Mouse (Mus musculus) lung, postnatal 36 days (tissue): ENCODE measurements around the gene Gmnc.
A peak's percentile ranks its signal among the peaks of the same experiment; 100 is the strongest.

ENCODE experiments used
- DNase-seq: peaks from one replicate; pipeline ENCODE4 v3.0.0; 2022; ENCODE audit warnings: mixed read lengths

Gene Gmnc

DNA sequence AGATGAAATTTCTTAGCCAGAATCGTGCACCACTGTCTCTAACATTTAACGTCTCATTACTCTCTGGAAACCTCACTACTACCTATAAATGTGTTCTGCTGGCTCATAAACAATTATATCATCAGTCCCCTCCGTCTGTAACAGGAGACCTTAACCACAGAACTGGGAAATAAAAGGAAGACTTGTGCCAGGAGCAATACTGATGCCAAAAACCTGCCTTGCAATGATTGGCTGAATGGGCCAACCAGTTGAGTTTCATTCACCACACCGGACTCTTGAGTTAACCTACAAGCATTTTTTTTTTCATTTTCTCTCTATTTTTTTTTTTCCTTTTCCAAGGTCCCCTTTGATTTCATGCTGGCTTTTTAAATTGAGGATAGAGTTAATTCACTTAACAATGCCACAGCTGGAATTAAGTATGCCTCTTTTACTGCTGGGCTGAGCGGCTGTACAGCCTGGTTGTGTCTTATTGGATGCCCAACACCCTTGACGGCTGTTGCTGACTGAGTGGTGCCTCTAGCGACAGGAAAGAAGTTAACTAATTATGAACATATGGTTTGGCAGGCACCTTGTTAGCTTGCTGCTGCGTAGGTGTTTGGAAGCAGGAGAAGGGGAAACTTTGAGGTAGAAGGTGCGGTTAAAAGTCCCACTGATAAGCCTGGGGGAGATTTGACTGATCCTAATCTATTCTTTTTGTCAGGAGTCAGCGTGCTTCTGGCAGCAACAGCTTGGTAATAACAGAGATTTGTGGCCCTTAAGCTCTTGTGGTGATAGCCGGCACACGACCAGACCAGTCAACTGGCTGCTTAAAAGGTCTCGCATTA lies at the start of gene Gmnc:
Gene Gmnc, minus strand, starts transcription at position 176 of the 824 bp plus-strand sequence.
- DNase-seq: no peak

DNA sequence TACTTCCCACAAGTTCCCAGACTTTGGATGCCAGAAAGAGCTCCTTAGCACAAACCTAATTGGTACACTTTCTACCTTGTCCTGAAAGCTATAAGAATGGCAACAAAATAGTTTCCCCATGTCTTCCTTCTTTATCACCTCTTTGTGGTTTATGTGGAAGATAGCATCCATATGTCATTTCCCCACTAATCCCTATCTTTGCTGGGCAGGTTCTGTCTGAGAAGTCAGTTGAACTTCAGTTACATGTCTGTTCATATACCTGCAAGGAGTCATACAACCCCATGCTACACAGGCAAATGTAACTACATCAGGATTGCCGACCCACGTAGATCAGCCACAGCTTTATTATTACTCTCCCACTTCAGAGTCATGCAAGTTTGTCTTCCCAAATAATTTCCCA lies 35.8 kb upstream of the Gmnc start:
- no peak for DNase-seq

DNA sequence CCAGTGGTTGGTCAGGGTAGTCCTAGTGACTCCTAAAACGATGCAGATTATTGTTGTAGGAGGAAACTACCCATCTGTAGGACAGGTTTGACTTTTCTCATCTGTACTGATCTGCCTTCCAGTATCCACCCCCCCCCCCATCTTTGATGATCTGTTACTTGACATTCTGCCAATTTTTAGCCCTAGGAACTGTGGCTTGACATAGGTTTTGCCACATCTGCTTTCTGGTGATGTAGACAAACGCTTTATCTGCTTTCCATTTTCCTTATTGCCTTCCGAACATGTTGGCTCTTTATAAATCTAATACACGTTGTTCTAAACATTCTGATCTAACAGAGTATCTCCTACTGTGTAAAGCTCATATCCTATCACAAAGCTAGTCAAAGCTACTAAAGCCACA lies 34.8 kb upstream of the Gmnc start:
- DNase-seq: no peak

DNA sequence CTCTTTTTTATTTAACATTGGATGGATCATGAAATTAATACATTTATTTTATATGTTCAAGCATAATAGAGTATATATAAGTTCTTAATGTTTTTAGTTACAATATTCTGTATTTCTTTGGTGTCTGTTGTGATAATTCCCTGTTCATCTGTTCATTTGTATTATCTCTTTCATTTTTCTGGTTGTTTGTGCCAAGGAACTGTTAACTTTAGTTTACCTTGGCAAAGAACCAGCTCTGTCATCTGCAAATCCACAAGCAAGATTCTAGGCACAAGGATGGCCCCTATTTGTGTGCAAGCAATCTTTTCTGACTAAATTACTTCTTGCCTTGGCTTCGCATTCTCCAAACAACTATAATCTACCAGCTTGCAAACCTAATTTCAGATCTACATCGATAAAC lies 31.3 kb upstream of the Gmnc start:
- no peak for DNase-seq

DNA sequence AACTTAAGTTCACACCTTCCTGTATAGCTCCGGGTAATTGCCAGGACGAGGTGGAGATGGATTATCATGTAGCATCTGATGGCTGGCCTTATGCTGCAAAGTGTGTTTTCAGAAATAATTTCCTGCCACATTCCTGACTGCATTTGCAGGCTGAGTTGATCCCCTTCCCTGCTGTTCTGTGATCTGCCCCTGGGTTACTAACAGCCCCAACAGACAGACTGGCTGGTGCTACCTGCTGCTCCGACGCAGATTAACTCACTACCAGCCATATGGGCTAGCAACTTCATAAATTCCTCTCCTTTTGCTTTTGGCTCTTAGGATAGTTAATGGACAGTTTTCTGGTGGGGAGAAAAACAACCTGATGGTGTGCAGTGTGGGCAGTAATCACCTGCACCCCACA lies 25.9 kb upstream of the Gmnc start:
- DNase-seq: no peak

DNA sequence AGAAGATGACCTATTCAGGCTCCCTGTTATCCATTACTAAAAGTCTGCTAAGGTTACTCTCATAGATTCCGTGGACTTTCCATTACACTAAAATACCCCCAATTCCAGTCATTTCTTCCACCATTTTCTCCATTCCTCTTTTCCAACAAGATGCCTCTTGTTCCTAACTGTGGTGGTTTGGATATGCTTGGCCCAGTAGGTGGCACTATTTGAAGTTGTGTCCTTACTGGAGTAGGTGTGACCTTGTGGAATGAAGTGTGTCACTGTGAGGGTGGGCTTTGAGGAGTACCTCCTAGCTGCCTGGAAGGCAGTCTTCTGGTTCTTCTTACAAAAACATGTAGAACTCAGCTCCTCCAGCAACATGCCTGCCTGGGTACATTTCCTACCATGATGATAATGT lies 11.3 kb upstream of the Gmnc start:
- DNase-seq: no peak

DNA sequence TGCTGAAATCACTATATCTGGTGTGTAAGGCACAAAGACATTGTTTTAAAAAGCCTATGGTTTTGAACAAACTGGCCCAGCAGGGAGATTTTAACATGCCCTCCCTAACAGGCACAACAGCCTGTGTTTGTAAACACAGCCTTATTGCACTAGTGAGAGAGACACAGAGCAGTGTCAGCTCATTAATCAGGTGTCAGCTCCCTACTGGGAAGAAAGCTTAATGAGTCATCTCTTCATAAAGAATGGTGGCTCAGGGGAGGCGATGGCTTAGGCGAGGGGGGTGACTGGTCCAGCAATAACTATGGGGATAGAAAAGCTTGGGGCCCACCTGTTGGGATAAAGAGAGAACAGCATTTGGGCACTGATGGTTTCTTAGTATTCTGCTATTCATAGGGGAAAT lies 8.1 kb upstream of the Gmnc start:
- no peak for DNase-seq

DNA sequence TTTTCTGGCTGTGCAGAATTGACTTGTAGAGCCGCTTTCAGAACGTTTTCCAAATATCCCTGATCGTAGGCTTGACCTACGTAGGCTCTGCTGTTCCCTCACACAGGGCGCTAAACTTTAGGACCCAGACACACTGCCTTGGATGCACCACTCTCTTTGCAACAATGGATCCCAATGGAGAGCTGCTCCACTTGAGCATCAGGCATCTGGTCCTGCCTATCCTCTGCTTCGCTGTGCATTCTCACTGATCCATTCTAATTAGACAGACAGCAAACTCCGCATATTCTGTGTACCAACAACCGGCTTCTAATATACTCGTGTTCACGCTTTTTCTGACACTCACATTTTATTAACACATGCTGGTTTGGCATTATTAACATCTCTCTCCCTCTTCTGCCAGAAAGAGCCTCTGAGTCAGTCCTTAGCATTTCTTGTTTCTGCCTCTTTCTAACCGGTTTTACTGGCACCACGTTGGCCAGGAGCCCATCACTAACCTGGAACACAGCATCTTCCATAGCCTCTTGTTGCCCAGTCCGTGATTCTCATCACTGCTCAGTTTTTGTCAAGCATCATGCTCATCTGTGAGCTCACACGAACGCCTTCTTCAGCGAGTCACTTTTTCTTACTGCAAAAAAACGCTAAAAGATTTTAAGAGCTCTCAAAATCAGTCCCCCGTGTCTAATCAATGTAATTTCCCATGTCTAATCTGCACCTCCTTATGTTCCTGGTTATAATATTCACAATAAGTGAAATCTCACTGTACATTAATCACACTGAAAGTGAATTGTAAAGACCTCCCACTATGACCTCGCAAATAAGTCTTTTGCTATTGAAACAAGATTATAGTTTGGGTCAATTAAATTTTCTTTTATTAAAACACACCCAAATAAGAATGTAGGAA lies 1.8 kb downstream of the Gmnc start:
- DNase-seq: no peak

DNA sequence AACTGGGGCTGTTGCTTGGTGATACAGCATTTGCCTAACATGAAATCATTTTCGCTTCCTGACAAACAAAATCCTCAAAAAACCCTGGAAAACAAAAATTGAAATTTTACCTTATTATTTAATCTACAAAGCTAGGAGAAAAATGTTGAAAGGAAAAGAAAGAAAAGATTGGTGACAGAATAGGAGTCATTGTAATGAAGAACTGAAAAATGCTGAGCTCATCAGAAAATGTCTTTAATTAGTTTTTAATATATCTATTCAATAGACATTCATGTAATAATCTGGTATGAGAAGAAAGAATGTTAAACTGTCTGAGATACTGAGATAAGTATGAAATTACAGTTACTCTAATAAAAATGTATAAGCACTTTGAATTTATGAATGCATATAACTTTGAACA lies 3.3 kb downstream of the Gmnc start:
- DNase-seq: no peak

DNA sequence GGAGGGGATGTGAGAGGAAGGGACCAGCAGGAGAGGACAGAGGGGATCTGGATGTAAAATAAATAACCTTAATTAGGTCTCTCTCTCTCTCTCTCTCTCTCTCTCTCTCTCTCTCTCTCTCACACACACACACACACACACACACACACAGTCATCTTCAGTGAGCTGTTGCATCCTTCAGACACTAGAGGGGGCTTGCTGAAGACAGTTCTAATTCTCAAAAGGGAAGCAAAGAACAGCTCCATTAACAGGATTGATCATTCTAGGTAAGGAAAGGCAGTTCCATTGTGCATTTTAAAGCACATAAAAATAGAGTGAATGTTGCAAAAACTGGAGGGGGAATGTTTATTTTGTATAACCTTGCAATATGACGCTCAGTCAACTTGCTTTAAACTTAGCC lies 5.7 kb downstream of the Gmnc start:
- DNase-seq: peak; percentile 1

DNA sequence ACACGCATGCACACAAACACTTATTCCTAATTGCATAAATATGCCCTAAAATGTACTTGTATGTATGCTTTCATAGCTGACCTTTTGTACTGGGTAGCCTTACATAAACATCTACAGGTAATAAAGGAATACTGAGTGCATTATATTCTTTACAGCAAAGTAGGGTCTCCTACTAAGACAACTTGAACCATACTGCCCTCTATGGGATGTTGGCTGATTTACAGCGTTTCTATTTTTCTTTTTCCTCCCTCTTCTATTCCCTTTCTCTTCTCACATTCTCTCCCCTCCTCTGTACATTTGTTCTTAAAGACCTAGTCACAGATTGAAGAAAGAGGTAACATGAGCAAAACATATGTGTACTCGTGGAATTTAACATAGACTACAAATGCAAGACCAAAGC lies 9.3 kb downstream of the Gmnc start:
- peak; percentile 3 for DNase-seq

DNA sequence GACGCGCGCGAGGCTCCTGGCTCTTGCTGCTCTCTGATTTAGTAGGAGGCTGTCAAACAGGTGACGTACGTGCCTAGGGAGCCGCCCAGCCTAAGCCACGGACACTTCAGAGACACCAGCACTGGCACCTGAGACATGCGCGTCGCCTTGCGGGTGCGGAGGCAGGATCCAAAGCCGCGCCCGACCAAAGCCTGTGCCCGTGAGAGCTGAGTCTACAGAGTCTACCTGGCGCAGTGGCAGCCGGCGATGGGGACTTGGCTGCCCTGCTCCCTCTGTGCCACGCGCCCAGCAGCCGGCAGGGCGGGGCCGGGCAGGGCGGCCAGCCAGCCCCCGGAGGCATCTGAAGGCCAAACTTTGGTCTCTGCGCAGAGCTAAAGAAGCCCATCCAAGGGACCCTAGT lies 23.5 kb downstream of the Gmnc start:
- peak; percentile 28 for DNase-seq

DNA sequence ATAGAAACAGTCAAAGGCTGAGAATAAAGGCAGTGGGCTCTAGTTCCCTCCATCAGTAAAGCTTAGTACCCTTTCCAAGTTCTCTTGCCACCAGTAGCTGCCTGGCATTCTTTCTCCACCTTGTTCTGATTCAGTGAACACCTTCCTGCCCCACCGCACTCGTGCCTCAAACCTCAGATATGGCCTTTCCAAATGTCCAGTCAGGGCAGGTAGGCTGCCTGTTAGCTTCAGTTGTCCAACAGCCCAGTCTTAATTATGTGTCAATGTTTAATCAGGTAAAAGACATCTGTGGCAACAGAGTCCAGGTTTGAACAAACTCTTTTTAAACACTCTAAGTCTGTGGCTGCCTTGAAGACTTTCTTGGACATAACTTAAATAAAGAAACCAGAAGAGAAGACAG lies 24.6 kb downstream of the Gmnc start:
- peak; percentile 4 for DNase-seq

DNA sequence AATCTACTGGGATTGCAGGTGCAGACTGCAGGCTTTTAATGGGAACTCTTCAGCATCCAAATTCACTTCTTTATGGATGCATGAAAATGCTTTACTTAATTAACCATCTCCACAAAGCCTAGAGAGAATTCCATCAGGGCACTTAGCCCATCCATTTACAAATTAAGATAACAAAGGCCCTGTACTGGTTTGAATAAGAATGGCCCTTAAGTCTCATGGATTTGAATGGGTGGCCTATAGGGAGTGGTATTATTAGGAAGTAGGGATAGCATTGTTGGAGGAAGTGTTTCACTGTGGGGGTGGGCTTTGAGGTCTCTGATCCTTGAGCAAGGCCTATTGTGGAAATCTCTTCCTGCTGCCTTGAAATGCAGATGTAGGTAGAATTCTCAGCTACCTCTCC lies 29.5 kb downstream of the Gmnc start:
- no peak for DNase-seq

DNA sequence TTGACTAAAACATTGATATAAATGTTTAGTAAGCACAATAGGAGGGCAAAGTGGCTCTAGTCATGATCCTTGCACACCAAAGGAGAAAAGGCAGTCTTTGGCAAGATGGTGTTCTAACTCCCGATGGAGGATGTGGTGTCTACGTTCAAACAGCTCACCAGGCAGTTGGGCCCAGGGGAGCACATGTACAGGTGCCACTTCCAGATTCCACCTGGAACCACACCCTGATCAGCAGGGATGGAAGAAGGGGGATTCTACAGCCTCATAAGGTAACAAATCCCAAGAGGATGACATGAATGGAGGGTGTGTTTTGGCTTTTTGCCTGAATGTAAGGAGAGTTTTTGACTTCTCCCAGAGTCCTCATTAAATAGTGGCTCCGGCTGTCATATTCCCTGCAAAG lies 39.9 kb downstream of the Gmnc start:
- no peak for DNase-seq

DNA sequence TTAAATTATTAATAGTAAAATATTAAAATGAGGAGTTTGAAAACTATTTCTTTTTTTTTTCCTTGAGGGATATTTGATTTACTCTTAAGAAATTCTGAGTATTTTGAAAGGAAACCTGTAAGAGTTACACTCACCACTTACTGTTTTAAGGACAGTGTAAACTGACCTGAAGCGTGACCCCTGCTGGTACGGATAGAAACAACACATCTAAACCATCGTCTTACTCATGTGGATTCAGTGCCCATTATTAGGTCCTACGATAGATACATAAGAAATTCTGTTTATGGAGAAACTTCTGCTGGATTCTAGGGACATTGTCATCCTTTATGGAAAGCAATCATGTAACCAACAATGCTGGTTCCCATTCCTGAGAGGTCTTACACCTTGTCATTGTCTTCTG lies 41.2 kb downstream of the Gmnc start:
- DNase-seq: peak; percentile 1

DNA sequence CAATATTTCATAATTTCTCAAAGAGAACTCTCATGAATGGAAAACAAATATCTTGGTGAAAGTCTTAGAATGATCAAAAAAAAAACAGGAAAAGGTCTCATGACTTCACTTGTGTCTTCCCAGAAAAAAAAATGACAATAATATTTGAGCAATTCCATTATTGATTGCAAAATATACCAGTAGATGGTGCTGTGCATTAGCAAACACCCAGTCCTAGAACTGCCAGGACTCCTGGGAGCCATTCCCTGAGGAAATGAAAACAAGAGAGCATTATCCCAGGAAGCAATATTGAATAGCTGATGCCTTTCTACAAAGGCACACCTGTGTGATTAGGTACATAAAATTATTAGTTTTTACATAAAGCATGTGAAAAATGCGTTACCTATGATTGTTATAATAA lies 87.5 kb downstream of the Gmnc start:
- no peak for DNase-seq

DNA sequence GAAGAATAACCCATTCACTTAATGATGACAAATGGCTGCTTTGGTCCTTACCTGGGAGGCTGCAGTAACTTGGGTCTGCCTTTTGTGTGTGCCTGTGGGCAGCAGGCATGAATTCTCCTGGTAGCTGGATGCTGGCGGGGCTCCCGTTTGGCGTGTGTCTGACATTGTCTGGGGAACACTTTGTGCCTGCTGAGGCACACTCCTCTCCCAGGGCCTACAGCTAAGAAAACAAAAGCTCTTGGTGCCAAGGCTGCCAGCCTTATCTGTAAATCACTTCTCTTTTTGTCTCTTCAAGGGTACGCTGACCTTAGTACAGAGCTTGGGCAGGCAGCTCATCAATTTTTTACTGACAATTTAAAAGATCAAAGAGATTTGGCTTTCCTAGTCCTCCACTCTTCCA lies 90.0 kb downstream of the Gmnc start:
- peak; percentile 9 for DNase-seq

DNA sequence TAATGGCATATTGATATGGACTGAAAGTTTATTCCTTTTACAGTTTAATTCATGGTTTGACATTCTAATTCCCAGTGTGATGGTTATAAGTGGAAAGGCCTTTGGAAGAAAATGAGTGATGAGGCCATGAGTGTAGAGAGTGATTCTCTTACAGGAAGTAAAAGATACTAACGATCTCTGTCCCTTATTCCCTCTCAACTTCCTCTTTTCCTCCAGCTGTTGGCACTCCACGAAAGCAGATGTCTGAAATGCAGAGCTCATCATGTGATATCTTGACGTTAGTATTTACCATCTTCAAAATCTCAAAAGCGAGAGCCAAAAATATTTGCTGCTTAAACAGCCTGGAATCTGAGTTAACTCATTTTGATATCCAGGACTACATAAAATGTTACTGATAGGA lies 105.1 kb downstream of the Gmnc start:
- no peak for DNase-seq

DNA sequence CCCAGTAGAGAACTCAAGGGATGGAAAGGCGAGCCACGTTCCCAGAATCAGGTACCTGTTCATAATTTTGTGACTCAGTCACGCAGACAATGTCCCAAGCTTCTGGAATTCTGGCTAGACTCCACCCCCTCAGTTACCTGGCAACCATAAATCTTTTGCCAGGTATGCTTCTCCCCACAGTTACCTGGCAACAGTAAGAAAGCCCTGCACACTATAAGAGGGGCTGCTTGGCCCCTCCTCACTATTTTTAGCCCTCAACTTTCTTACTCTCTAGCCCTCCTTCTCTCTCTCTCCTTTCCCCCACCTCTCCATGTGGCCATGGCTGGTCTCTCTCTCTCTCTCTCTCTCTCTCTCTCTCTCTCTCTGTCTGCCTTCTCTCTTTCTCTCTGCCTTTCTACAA lies 114.6 kb downstream of the Gmnc start:
- DNase-seq: no peak
